Mouse (Mus musculus) intestine, embryonic 16.5 days (tissue): Measurements from ENCODE around the gene Rps3. TPM values are rescaled to one million over a fixed set of nuclear protein-coding genes. Genes with fewer than 3 reads are reported as not detected.

ENCODE experiments used
- ATAC-seq: fragments of 200-750 bp; cut with Nextera tagmentation; 2 replicates; pipeline ENCODE4 v1.8.0; 2017; ENCODE audit warnings: moderate TSS enrichment, moderate library complexity
- H3K27ac ChIP-seq: fragments of 300-500 bp; sonication (generic); 2 replicates; pipeline ENCODE4 v1.5.1; 2014; ENCODE audit warnings: mild to moderate bottlenecking, low read length
- H3K27me3 ChIP-seq: fragments of 300-500 bp; sonication (generic); replicated peaks from 2 replicates; pipeline ENCODE4 v1.6.1; 2014; ENCODE audit warnings: low read length, control low read depth, mixed read lengths; ENCODE audit not compliant: control insufficient read depth, insufficient read depth
- H3K36me3 ChIP-seq: fragments of 300-500 bp; sonication (generic); 2 replicates; pipeline ENCODE4 v1.6.1; 2014; ENCODE audit warnings: low read length, control low read depth; ENCODE audit not compliant: control insufficient read depth, insufficient read depth
- H3K4me1 ChIP-seq: fragments of 300-500 bp; sonication (generic); 2 replicates; pipeline ENCODE4 v1.6.1; 2014; ENCODE audit warnings: low read length, control low read depth, mixed read lengths; ENCODE audit not compliant: control insufficient read depth, insufficient read depth
- H3K4me2 ChIP-seq: fragments of 300-500 bp; sonication (generic); 2 replicates; pipeline ENCODE4 v1.6.1; 2014; ENCODE audit warnings: low read depth, low read length, control low read depth
- H3K4me3 ChIP-seq: fragments of 300-500 bp; sonication (generic); 2 replicates; pipeline ENCODE4 v1.5.1; 2014; ENCODE audit warnings: mild to moderate bottlenecking, low read length
- H3K9ac ChIP-seq: fragments of 300-500 bp; sonication (generic); 2 replicates; pipeline ENCODE4 v1.6.1; 2014; ENCODE audit warnings: low read depth, low read length
- H3K9me3 ChIP-seq: fragments of 300-500 bp; sonication (generic); 2 replicates; pipeline ENCODE4 v1.6.1; 2016; ENCODE audit warnings: low read length, control low read depth; ENCODE audit not compliant: control insufficient read depth
- WGBS: fragments of 180-500 bp; shearing (Covaris S2); extraction: QIAGEN DNeasy Blood & Tissue Kit; methylation state at CpG from one replicate; pipeline ENCODE4 v1.1.7; 2014; 5-methylcytosine and 5-hydroxymethylcytosine counted together
- polyA plus RNA-seq: library from polyadenylated mRNA; unstranded; fragments of >200 nt; fragmentation: Nextera tagmentation; extraction: Ambion mirVana; gene quantifications from 2 replicates; pipeline ENCODE4 v1.2.1, GENCODE M21; 2015

The Rps3 gene
- polyA plus RNA-seq, 1 experiment from 2014 or later, result 816 TPM

DNA sequence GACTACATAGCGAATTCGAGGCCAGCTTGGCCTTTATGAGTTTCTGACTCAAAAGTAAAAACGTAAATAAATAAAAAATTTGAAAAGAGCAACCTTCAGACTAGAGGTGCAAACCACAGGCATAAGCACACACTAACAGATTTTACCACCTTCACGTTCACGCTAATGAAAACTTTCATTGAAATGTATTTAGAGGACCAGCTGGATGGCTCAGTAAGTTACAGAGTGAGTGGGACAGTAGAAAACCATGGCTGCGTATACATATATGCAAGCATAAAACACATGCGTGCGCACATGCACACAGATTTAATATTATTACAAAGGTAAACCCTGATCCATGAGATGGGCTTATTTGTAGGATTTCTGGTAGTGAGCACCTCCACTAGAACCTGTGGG is 384 bp upstream of the Rps3 start:
- H3K9ac ChIP-seq, result no peak overlapping the region

GRCm38 (mm10) chr7:99482637-99483036 is 901 bp downstream of the Rps3 start:
- peak overlapping the region; percentile 89 for H3K4me2 ChIP-seq
- peak overlapping the region; percentile 88 for H3K9ac ChIP-seq
- H3K4me3 ChIP-seq, result peak overlapping the region; percentile 70
- H3K36me3 ChIP-seq, result peaks cover 16% of the 10 kb centered on the region
- H3K27me3 ChIP-seq, result no peaks in the 10 kb centered on the region
- peaks cover 22% of the 10 kb centered on the region for H3K4me1 ChIP-seq
- peak overlapping the region; percentile 79 for H3K27ac ChIP-seq
- 1% methylated on average over 6 of the region's 6 CpGs for WGBS
- no peaks in the 10 kb centered on the region for H3K9me3 ChIP-seq
- ATAC-seq, result no peak

More for the DNA sequence above, 384 bp upstream of the Rps3 start:
- Histone ChIP-seq H3K9me3 (no peaks in the 10 kb centered on the region), H3K27me3 (no peaks in the 10 kb centered on the region), H3K4me2 (peak overlapping the region; percentile 39), H3K4me1 (peaks cover 22% of the 10 kb centered on the region), H3K36me3 (peaks cover 12% of the 10 kb centered on the region), H3K4me3 (peak overlapping the region; percentile 27), H3K27ac (0 out of 2 replicates have a peak overlapping the region, but pooled peaks have one; percentile 8)
- peak; percentile 22 for ATAC-seq
- 42% methylated on average over 8 of the region's 8 CpGs for WGBS

GRCm38 (mm10) chr7:99477235-99477634 is 6.3 kb downstream of the Rps3 start:
- Histone ChIP-seq H3K4me2 (no peak overlapping the region), H3K9me3 (no peaks in the 10 kb centered on the region), H3K27me3 (no peaks in the 10 kb centered on the region), H3K4me1 (peaks cover 35% of the 10 kb centered on the region), H3K36me3 (peaks cover 20% of the 10 kb centered on the region), H3K9ac (no peak overlapping the region), H3K27ac (no peak overlapping the region), H3K4me3 (no peak overlapping the region)
- no peak for ATAC-seq
- 87% methylated on average over 5 of the region's 5 CpGs for WGBS

DNA sequence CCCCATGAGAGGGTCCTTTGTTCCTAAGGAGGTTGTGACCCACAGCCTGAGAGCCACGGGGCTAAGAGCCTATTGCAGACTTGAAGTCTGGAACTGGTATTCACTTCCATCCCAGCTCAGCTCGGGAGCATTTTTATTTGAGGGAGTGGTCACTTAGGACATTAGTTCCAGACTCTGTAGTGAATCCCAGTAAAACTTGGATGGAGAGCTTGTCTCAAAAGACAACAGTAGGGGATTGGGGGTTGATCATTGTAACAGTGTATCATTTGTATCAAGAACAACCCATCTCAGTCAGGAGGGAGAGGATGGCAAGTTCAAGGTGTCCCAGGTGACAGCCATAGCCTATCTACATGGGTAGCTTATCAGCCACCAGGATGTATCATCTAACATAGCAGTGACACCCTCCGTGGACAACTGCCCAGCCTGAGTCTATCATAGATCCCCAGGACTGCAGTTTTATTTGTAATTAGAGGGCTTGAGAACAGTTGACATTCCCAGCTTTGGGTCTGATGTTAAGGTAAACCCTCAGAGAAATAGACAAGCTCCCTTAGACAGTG is 6.9 kb downstream of the Rps3 start:
- H3K27ac ChIP-seq, result no peak overlapping the region

GRCm38 (mm10) chr7:99475562-99475911 is 8.0 kb downstream of the Rps3 start:
- no peaks in the 10 kb centered on the region for H3K9me3 ChIP-seq
- WGBS, result 81% methylated on average over 2 of the region's 2 CpGs
- H3K4me2 ChIP-seq, result no peak overlapping the region
- H3K4me1 ChIP-seq, result peaks cover 19% of the 10 kb centered on the region
- peaks cover 20% of the 10 kb centered on the region for H3K36me3 ChIP-seq
- no peaks in the 10 kb centered on the region for H3K27me3 ChIP-seq
- no peak overlapping the region for H3K4me3 ChIP-seq
- no peak overlapping the region for H3K9ac ChIP-seq
- ATAC-seq, result no peak
- no peak overlapping the region for H3K27ac ChIP-seq

More for the DNA sequence above, 6.9 kb downstream of the Rps3 start:
- Histone ChIP-seq H3K4me3 (no peak overlapping the region), H3K27me3 (no peaks in the 10 kb centered on the region), H3K4me2 (no peak overlapping the region), H3K4me1 (peaks cover 29% of the 10 kb centered on the region), H3K9ac (no peak overlapping the region), H3K36me3 (peaks cover 16% of the 10 kb centered on the region), H3K9me3 (no peaks in the 10 kb centered on the region)
- no peak for ATAC-seq
- 44% methylated on average over 3 of the region's 3 CpGs for WGBS

DNA sequence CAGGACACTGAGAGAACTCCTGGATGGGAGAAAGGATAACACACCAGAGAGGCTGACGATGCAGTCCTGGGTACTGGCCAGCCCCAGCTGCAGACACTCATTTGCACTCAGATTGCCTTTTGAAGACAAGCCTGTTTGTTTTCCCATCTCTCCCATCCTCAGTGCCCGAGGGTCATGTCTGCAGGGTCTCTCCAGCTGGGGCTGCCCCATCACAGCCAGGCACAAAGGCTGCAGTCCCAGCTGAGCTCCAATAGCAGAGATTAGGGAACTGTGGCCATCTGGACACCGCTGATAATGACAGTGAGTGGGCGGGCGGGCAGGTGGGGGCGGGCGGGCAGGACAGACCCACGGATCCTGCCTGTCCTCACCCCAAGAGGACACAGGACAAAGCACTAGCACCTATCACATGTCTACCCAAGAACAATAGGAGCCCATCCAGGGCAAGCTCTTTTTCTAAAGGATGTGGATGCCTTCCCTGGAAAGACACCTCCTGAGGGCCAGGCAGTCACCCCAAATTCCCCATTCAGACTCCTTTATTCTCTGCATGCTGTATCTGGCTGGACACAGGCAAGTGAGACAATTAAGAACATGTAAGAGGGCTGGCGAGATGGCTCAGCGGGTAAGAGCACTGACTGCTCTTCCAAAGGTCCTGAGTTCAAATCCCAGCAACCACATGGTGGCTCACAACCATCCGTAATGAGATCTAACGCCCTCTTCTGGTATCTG is 8.5 kb downstream of the Rps3 start:
- H3K4me3 ChIP-seq, result no peak overlapping the region
- no peaks in the 10 kb centered on the region for H3K27me3 ChIP-seq
- peaks cover 16% of the 10 kb centered on the region for H3K4me1 ChIP-seq
- no peak overlapping the region; the same call in 1 of the 2 replicates for H3K27ac ChIP-seq
- H3K4me2 ChIP-seq, result no peak overlapping the region
- peak; percentile 22; the same call in 1 of the 2 replicates for ATAC-seq
- peaks cover 20% of the 10 kb centered on the region for H3K36me3 ChIP-seq
- peak overlapping the region; percentile 13; the same call in 1 of the 2 replicates for H3K9ac ChIP-seq
- H3K9me3 ChIP-seq, result no peaks in the 10 kb centered on the region
- 48% methylated on average over 12 of the region's 12 CpGs for WGBS

GRCm38 (mm10) chr7:99473638-99474407 is 9.7 kb downstream of the Rps3 start:
- Histone ChIP-seq H3K4me3 (no peak overlapping the region), H3K27ac (no peak overlapping the region), H3K27me3 (no peaks in the 10 kb centered on the region), H3K36me3 (peaks cover 13% of the 10 kb centered on the region), H3K4me2 (no peak overlapping the region), H3K9ac (no peak overlapping the region), H3K4me1 (peaks cover 21% of the 10 kb centered on the region), H3K9me3 (no peaks in the 10 kb centered on the region)
- peak; percentile 6; the same call in 1 of the 2 replicates for ATAC-seq
- WGBS, result 76% methylated on average over 14 of the region's 14 CpGs

DNA sequence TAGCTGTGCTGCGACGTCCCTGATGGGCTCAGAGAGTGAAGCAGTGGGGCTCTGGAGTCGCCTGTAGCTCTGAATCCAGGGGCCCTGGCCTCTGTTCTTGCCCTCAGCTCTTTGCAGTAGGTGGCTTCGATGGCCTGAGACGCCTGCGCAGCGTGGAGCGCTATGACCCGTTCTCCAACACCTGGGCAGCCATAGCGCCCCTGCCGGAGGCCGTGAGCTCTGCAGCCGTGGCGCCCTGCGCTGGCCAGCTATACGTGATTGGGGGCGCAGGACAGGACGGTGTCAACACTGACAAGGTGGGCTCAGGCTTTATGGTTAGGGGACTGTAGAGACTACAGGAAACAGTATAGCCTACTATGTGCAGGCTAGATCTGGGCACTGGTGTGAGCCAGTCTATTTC is 12.0 kb downstream of the Rps3 start:
- peaks cover 23% of the 10 kb centered on the region for H3K4me1 ChIP-seq
- H3K36me3 ChIP-seq, result peaks cover 10% of the 10 kb centered on the region
- no peak for ATAC-seq
- no peak overlapping the region for H3K27ac ChIP-seq
- H3K4me3 ChIP-seq, result no peak overlapping the region
- H3K4me2 ChIP-seq, result no peak overlapping the region
- no peak overlapping the region for H3K9ac ChIP-seq
- H3K27me3 ChIP-seq, result no peaks in the 10 kb centered on the region
- H3K9me3 ChIP-seq, result no peaks in the 10 kb centered on the region
- 65% methylated on average over 18 of the region's 18 CpGs for WGBS

GRCm38 (mm10) chr7:99469680-99470405 is 13.7 kb downstream of the Rps3 start:
- Histone ChIP-seq H3K9ac (no peak overlapping the region), H3K36me3 (peaks cover 10% of the 10 kb centered on the region), H3K9me3 (no peaks in the 10 kb centered on the region), H3K27ac (peak overlapping the region; percentile 87; the same call in 1 of the 2 replicates), H3K4me2 (no peak overlapping the region), H3K27me3 (no peaks in the 10 kb centered on the region), H3K4me1 (peaks cover 22% of the 10 kb centered on the region), H3K4me3 (no peak overlapping the region)
- no peak for ATAC-seq
- WGBS, result 80% methylated on average over 17 of the region's 17 CpGs
